16 mouse cellular contexts compared by ENCODE assay signal in the genomic region with DNA sequence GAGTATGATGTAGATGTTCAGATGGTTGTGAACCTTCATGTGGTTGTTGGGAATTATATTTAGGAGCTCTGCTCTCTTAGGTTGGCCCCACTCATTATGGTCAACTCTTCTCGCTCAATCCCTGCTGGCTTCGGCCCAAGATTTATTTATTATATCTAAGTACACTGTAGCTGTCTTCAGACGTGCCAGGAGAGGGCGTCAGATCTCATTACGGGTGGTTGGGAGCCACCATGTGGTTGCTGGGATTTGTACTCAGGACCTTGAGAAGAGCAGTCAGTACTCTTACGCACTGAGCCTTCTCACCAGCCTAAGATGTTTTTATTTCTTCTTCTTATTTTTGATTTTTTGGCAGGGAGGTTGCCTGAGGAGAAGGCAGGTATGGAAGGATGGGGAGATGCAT.
"Had no signal": no experiment of that assay in that cellular context is flagged by ENCODE, and none has a peak within 500 bp of the region (broad histone marks: within the 10 kb centered on the region; RNA-seq: fewer than 3 reads in every experiment).

No protein-coding gene starts in this region.

- H3K4me1 ChIP-seq: liver, embryonic 12.5 days; liver, embryonic 15.5 days; midbrain, embryonic 12.5 days; midbrain, embryonic 15.5 days had no signal

- H3K36me3 ChIP-seq: limb, embryonic 10.5 days; limb, embryonic 13.5 days; liver, embryonic 12.5 days; liver, embryonic 15.5 days; midbrain, embryonic 12.5 days; midbrain, embryonic 15.5 days had no signal

- DNase-seq: kidney, postnatal 25 days; layer of hippocampus, adult 9-11 months; liver; lung, adult 2 months; thymus, adult 18-20 months; thymus, postnatal 36 days had no signal

- H3K27me3 ChIP-seq: limb, embryonic 13.5 days; liver, embryonic 12.5 days; liver, embryonic 15.5 days; midbrain, embryonic 12.5 days; midbrain, embryonic 15.5 days had no signal

- ATAC-seq: liver, embryonic 12.5 days; midbrain, embryonic 15.5 days had no signal

- H3K9ac ChIP-seq: limb, embryonic 13.5 days; liver, embryonic 12.5 days; liver, embryonic 15.5 days; midbrain, embryonic 12.5 days; midbrain, embryonic 15.5 days had no signal

- H3K4me3 ChIP-seq: layer of hippocampus, adult 2 months; limb, embryonic 10.5 days; limb, embryonic 13.5 days; liver, embryonic 12.5 days; liver, embryonic 15.5 days; midbrain, embryonic 12.5 days; midbrain, embryonic 15.5 days; myocyte had no signal

- H3K4me2 ChIP-seq: limb, embryonic 13.5 days; liver, embryonic 12.5 days; liver, embryonic 15.5 days; midbrain, embryonic 12.5 days; midbrain, embryonic 15.5 days had no signal

- H3K27ac ChIP-seq: kidney, postnatal 0 days; layer of hippocampus, adult 2 months; limb, embryonic 10.5 days; limb, embryonic 13.5 days; liver, embryonic 12.5 days; liver, embryonic 15.5 days; macrophage; midbrain, embryonic 12.5 days; midbrain, embryonic 15.5 days had no signal

- H3K9me3 ChIP-seq: limb, embryonic 10.5 days; limb, embryonic 13.5 days; liver, embryonic 12.5 days; liver, embryonic 15.5 days; midbrain, embryonic 12.5 days; midbrain, embryonic 15.5 days had no signal
